Mouse (Mus musculus) embryonic fibroblast, embryonic 13.5 days (primary cell): ENCODE results near the gene Rps6kb1.

Experiments used
- CTCF ChIP-seq: IDR thresholded peaks from 2 replicates; pipeline ENCODE4 v1.5.1; 2011; ENCODE audit warnings: mild to moderate bottlenecking, control low read depth, low read length, moderate library complexity, borderline replicate concordance; ENCODE audit not compliant: insufficient read depth
- POLR2A ChIP-seq: IDR thresholded peaks from 2 replicates; pipeline ENCODE4 v1.6.1; 2011; ENCODE audit warnings: low read depth, mild to moderate bottlenecking, control low read depth, low read length, moderate library complexity

DNA sequence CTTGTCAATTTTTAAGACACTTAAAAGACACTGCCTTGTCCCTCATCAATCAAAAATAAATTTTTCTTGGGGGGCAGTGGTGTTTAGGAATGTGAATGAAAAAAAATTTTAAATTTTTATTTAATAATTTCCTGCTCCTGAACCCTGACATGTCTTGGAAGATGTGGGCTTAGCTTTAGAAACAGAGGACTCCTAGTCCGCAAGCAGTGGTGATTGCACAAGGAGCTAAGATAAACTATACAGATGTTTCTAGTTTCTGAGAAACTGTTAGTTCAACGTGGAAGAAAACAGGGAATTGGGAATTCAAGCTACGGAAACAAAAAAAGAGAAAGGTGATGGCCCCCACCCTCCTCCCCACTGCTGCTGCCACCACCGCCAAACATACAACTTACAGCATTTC lies 27.3 kb upstream of the Rps6kb1 start:
- TF ChIP-seq CTCF = no peak
- no peak for TF ChIP-seq POLR2A
